Mouse (Mus musculus): ENCODE results near the gene C330021F23Rik.

GRCm38 (mm10) chr8:3593470-3593869 lies 25.7 kb downstream of the C330021F23Rik start:
- no peak for TF ChIP-seq GATA1 (IDR thresholded peaks at IDR 0.05; ENCODE audit: borderline replicate concordance, low read length)
- no peak for TF ChIP-seq FLI1 (IDR thresholded peaks at IDR 0.05; ENCODE audit: low read length)

Measured in megakaryocyte, embryonic 14.5 days (primary cell).